Mouse (Mus musculus): Measurements from ENCODE around the gene Hist2h2ab.

DNA sequence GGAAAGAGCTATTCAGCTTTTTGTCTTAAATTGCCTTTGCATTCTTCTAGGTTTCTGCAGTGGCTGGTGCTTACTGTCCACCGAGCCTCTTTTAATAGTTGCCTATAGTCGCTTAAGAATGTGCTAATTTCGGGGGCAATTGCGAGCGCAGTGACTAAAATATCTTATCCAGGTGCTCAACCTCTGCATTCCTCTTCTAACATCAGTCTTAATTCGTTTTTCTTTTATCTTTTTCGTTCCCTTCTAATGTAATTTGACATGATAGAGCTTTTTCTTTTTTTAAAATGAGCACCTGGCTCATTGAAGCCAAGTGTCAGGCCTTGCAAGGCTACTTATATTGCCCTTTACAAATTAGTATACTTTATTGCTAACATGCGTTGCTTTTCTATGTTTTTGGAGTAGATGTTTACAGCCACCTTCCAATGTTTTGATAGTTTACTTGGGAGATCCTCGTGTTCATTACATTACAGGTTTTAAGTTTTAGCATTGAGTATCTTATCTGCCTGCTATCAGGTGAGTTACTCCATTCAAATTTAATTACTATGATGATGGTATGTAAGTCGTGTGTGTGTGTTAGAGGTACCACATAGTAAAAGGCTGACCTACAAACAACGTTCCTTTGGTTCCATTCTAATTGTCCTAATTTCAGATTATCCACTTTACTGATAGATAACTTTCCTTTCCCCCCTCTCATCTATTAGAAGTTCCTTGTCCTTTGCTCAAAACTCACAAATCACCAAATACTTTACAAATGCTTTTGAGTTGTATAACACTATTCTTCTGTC, 27.9 kb downstream of the Hist2h2ab start:
- TF ChIP-seq POLR2A (IDR thresholded peaks at IDR 0.05; ENCODE audit: low read depth, low read length), result peak; percentile 57
- no peak for TF ChIP-seq CTCF (IDR thresholded peaks at IDR 0.05; ENCODE audit: borderline replicate concordance, insufficient read depth, low read length)

All from embryonic fibroblast, embryonic 13.5 days (primary cell).